Mouse (Mus musculus) myocyte (in vitro differentiated cells): ENCODE results near the gene Arid5b.

Source experiments
- E2F4 ChIP-seq: IDR thresholded peaks from one replicate; pipeline ENCODE4 v1.6.1; 2011; ENCODE audit warnings: mild to moderate bottlenecking, control low read depth, moderate library complexity; ENCODE audit not compliant: insufficient read depth
- MAX ChIP-seq: IDR thresholded peaks from one replicate; pipeline ENCODE4 v1.6.1; 2011; ENCODE audit warnings: low read depth, mild to moderate bottlenecking, control low read depth
- MYOD1 ChIP-seq, 3 experiments: IDR thresholded peaks; one replicate each; pipeline ENCODE4 v1.6.1; 2011; ENCODE audit warnings: control low read depth in 2 of 3, low read depth in 2 of 3, mild to moderate bottlenecking in 2 of 3, moderate library complexity in 1 of 3; ENCODE audit not compliant: insufficient read length in 2 of 3, control insufficient read depth in 1 of 3
- MYOG ChIP-seq, 3 experiments: IDR thresholded peaks; one replicate each; pipeline ENCODE4 v1.6.1; 2011; ENCODE audit warnings: control low read depth in 2 of 3, low read depth in 2 of 3, mild to moderate bottlenecking in 2 of 3; ENCODE audit not compliant: insufficient read length in 2 of 3, control insufficient read depth in 1 of 3, insufficient read depth in 1 of 3
- POLR2A ChIP-seq: IDR thresholded peaks from one replicate; pipeline ENCODE4 v1.6.1; 2011; ENCODE audit warnings: low read depth, mild to moderate bottlenecking, control low read depth, moderate library complexity; ENCODE audit not compliant: insufficient read length
- POLR2AphosphoS2 ChIP-seq: IDR thresholded peaks from one replicate; pipeline ENCODE4 v1.6.1; 2011; ENCODE audit warnings: low read depth, control low read depth; ENCODE audit not compliant: insufficient read length
- SRF ChIP-seq: IDR thresholded peaks from one replicate; pipeline ENCODE4 v1.6.1; 2011; ENCODE audit warnings: low read depth; ENCODE audit not compliant: control insufficient read depth, insufficient read length
- TCF12 ChIP-seq: IDR thresholded peaks from one replicate; pipeline ENCODE4 v1.6.1; 2011; ENCODE audit warnings: mild to moderate bottlenecking, control low read depth; ENCODE audit not compliant: poor library complexity, insufficient read depth, severe bottlenecking
- USF1 ChIP-seq: IDR thresholded peaks from one replicate; pipeline ENCODE4 v1.6.1; 2011; ENCODE audit warnings: low read depth, mild to moderate bottlenecking, control low read depth, moderate library complexity

- TF ChIP-seq POLR2A (peak; percentile 52), MAX (no peak), MYOD1 (IDR thresholded peaks at IDR 0.05; ENCODE audit: control insufficient read depth in 1 of 3, insufficient read length in 2 of 3, low read depth in 2 of 3) (no peak), E2F4 (no peak), POLR2AphosphoS2 (no peak), SRF (no peak), USF1 (no peak), TCF12 (no peak), MYOG (IDR thresholded peaks at IDR 0.05; ENCODE audit: control insufficient read depth in 1 of 3, insufficient read depth in 1 of 3, insufficient read length in 2 of 3, low read depth in 2 of 3) (no peak)
Observed at GRCm38 (mm10) chr10:68282466-68283391, 4.2 kb upstream of the Arid5b start.
